Mouse (Mus musculus): ENCODE data around the gene Phykpl. TPM values are rescaled to one million over a fixed set of nuclear protein-coding genes. Genes with fewer than 3 reads are reported as not detected.

The Phykpl gene
- total RNA-seq, 2 experiments from 2014 or later = 20.9 to 24.6 TPM

DNA sequence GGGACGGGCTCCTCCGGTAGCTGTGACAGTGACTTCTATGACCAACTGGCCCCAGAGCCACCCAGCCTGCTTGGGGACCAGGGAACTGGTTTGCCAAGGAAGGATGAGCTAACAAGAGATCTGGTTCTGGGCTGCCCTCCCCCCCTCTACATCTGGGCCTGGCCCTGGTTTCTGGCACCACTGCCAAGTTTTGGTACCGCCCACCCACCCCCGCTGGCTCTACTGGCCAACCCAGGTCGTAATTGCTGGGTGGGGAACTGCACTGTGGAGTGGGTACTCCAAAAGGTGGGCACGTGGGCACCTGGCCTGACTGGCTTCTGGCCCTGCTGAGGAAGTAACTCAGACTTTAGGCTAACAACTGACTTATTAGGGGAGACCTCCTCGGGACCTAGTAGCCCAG is 56.2 kb downstream of the Phykpl start:
- no peak for DNase-seq (ENCODE audit: low spot score in 2 of 2)

DNA sequence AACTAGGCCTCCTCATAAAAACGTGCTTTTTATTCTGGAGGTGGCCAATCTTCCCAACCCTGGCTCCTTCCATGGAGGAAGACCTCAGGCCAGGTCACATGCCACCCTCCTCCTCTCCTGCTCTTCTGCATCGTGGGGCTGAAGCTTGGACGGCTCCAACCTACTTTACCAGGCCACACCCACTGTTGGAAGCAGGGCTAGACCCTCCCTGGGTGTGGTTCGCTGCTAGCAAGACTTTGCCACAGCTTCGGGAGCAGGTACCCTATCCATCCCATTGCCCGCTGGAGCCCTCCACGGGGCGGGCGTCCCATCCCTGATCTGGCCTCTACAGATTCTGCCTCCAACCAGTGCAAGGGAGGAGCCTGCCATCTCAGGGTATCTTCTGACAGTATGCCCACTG is 58.6 kb downstream of the Phykpl start:
- no peak for DNase-seq (ENCODE audit: low spot score in 2 of 2)

DNA sequence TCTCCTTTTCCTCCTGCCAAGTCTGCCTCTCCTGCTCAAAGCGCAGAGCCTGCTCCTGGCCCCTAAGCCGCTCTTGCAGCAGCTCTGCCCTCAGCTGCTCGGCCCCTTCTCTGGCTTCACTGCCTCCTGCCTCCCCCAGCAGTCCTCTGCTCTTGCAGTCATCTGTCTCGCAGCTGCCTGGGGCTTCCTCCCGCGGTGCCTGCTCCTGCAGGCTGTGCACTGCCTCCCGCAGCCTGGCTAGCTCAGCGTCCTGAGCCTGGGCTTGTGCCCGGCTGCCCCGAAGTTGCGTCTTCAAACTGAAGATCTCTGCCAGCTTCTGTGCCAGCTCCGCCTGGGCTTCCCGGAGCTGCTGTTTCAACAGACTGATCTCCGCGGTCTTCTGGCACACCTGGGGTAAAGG is 59.2 kb downstream of the Phykpl start:
- no peak for DNase-seq (ENCODE audit: low spot score in 2 of 2)

DNA sequence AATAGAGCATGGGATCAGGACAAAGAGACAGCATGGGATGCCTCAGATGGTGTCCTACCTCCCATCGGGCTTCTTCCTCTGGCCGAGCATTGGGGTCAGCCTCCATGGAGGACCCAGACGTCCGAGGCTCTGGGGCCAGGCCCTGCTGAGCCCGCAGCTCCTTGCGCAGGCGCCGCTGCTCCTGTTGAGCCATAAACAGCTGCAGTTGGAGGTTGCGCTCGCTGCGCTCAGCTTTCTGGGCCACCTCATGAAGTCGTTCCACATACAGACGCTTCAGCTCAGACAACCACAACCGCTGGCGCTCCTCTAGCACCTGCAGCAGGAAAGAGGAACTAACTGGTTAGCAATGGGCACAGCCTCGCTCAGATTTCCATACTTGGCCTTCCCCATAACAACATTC is 59.7 kb downstream of the Phykpl start:
- no peak for DNase-seq (ENCODE audit: low spot score in 2 of 2)

DNA sequence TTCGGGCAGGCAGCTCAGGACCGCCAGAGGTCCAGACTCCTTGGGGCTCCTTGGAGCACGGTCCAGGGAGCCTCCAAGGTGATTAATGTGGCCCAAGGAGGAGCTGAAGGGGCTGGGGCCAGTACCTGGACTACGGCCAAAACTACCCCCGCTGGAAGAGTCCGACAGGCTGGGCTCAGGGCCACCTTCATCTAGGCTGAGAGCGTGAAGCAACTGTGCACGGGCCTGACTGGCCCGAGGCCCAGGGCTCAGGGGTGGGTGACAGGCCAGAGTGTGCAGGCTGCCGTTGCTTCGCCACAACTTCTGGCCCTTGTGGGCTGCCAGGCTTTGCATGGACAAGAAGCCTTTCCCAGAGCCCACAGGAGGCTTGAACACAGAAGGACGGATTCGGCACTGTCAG is 60.7 kb downstream of the Phykpl start:
- no peak for DNase-seq (ENCODE audit: low spot score in 2 of 2)

DNA sequence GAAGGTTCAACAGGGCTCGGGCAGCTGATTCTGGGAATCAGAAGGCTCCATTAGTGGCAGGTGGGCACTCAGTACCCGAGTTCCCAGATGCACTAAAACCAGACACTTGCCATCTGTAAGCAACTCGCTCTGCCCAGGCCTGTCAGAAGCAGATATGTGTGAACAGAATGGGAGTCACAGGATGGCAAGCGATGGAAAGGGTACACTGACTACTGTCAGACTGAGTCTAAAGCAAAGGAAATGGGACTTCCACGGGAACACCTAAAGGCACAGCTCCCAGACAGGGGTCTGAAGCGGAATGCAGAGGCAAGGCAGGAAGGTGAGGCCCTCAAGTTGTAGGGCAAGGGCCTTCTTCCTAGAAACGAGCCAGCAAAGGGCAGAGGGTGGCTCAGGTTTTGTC is 61.7 kb downstream of the Phykpl start:
- no peak for DNase-seq (ENCODE audit: low spot score in 2 of 2)

DNA sequence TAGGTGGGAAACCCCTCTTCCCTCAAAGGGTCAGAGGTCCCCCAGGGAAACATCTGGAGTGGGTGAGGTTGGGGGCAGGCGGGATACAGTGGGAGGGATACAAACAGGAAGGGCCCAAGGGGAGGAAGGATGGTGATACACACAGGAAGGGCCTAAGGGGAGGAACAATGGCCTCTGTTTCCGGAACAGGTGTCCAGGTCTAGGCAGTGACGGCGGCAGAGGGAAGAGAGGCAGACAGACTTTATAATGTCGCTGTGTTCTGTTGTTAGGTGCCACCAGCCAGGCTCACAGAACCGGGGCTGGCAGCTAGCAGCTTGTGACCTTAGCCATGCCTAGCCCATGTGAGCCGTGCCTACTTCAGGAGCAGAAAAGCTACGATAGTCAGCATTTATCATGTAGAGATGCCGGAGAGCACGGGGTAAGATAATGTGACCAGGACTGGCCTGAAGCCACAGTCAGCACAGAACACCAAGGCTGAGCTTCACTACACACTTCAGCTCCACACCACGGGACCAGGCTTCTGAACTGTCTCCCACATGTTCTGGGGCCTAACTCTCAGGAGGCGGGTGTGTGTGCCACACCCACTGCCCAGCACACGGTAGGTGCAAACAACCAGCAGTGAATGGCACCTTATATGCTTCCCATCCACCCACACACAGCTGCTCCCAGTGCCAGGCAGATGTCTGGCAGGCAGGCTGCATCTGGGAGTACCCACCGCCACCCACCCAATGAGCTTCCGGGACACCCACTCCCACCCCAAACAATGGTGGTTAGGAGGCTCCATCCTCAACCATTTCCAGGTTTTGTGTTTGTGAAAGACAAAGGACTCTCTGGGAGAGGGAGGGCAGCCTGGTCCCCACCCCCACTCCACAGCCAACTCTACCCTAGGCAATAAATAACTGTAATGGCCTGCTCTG is 62.5 kb downstream of the Phykpl start:
- DNase-seq (ENCODE audit: low spot score in 2 of 2) = no peak

DNA sequence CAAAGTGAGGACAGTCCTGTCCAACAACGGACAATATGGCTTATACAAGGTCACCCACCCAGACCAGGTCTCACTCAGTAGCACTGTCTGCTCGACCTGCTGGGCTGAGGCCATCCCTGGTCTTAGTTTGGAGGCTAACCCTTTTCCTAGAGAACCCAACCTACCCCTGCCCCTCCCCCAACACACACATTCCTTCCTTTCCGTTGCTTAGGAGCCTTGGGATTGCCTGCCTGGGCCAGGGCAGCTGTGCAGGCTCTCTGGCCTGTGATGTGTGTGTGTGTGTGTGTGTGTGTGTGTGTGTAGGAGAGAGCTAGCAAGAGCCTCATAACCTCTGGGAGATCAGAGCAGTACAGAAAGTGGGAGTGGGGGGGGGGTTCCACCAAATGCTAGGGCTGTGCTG is 64.0 kb downstream of the Phykpl start:
- no peak for DNase-seq (ENCODE audit: low spot score in 2 of 2)

DNA sequence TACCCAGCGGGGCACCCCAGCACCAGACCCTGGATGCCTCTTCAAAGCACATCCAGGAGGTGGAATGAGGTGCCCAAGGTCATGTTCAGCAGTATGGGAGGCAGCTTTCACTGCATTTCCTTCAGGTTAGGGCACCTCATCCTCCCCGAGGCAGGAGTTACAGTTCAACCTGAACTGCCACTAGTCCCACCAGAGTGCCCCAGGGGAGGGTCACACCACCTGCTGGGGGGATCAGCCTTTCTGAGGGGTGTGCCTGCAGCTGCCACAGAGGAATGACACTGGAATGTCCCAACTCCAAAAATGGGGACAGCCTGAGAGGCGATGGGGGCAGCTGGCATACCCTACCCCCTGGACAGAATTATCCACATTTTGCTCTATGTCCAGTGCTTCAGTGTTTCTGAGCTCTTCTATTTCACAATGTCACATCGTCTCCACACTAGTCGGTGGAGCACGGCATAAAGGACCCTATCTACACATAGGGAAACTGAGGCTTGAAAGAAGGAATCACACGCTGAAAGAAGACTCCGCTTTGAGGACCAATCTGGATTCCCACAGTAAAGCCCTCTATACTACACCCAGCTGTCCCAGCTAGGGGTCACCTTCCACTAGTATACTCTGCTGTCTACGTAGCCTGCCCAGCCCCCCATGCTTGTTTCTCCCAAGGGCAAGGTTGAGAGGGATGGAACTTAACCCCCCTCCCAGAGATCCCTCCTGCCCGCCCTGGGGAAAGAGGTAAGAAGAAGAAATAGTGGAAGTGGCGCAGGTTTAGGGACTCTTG is 64.7 kb downstream of the Phykpl start:
- DNase-seq (ENCODE audit: low spot score in 2 of 2) = no peak

DNA sequence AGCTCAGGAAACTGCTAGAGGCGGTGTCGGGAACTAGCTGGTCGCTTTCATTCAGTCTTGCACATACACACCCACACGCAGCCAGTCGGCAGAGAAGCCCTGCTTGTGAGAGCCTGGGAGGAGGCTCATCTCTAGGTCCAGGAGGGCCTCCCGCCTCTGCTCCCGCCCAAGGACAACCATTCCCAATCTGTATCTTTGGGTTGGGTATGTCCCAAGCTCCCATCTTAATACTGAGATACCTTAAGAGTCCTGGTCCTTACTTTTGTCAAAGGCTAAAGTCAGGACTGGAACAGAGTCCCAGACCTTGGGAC is 65.3 kb downstream of the Phykpl start:
- DNase-seq (ENCODE audit: low spot score in 2 of 2) = no peak

DNA sequence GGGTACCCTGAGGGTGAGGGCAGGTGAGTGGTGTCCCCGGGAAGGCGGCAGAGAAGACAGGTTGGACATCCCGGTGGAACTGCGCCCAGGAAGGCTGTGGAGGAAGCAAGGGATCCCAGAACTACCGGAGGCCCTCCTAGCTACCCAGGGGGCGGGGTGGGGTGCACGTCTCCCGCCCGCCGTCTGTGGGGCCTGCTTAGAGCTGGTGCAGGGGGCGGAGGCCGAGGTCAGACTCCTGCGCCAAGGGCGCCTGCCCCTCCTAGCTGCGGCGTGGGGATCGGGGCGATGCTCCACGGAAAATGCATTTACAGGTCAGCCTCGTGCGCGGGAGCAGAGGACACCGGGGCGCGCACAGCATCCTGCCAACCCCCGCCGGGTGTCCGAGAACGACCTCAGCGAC is 65.7 kb downstream of the Phykpl start:
- DNase-seq (ENCODE audit: low spot score in 2 of 2) = no peak

DNA sequence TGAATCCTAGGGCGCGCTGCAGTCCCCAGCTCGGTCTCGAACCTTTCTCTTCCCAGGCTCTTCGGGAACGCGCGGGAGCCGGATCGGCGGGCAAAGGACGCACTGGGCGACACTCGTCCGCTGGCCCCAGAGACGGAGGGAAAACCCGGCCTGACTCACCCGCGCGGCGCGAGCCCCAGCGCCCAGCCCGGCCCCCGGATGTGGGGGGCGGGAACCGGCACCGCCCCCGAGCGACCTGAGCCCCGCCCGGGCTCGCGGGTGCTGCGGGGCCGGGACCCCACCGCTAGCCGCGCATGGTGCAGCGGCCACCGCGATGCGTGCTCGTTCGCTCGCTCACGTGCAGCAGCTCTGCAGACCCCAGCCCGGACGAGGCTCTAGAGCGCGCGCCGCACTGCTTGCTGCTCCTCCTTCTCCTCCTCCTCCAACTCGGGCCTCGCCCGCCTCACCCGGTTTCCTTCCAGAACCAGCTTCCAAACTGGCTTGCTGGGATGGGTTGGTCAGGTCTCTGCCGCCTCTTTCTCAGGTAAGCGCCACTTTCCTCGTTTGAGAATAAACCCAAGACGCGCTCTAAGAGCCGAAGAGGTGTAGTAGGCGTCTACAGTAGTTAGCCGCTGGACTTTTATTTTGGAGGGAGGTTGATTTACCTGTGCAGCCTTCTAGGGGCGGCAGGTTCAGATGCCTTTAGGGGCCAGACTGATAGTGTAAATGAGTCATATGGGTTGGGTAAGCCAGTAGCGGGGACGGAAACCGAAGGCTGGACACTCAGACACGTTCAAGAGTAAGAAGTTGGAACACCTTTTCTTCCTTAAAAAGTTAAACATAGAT is 66.3 kb downstream of the Phykpl start, which contains the start of the genes N4bp3 and D930048N14Rik:
TSS of gene N4bp3 (minus strand) at position 152 of the 825 bp plus-strand sequence.
TSS of gene D930048N14Rik (plus strand) at position 264 of the 825 bp plus-strand sequence.
- peak; percentile 85 to 86 for DNase-seq (ENCODE audit: low spot score in 2 of 2)

DNA sequence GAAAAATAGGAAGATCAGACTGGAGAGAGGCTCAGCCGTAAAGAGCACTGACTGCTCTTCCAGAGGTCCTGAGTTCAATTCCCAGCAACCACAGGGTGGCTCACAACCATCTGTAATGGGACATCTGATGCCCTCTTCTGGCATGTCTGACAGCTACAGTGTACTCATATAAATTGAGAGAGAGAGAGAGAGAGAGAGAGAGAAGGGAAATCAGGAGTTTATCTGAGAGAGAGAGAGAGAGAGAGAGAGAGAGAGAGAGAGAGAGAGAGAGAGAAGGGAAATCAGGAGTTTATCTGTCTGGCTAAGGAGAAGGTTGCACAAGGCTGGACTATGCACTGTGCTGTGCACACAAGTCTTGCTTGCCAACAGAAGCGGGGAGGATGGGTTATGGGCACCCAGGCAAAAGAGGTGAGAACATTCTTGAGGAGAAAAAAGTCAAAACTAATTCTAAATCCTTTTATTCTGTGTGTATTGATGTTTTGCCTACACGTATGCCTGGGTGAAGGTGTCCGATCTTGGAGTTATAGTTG is 68.4 kb downstream of the Phykpl start:
- DNase-seq (ENCODE audit: low spot score in 2 of 2) = no peak

DNA sequence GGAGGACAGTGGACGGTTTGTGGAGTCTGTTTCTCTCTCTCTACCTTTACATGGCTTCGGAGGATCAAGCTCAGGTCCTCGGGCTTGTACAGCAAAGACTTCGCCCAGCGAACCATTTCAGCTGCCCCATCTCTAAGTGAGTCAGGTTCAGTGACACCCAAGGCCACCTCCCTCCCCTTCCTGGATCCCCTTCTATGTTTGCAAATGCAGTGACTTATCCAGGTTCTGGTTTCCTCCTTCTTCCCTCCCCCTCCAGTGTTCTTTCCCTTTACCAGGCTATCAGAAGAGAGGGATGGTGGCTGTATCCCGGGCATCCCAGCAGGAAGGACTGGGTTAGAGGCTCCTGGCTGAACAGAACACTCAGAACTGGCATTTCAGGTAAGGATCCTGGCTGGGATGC is 69.2 kb downstream of the Phykpl start:
- DNase-seq (ENCODE audit: low spot score in 2 of 2) = no peak

Other genes starting within 250 kb of the Phykpl start
- 100 to 1,000 TPM; 254 to 336 TPM for gene Hnrnpab, start 22.1 kb downstream of the Phykpl start, total RNA-seq (2021)
- gene Nhp2, start 35.0 kb downstream of the Phykpl start, total RNA-seq (2021) = 10 to 100 TPM; 53.3 to 68.6 TPM
- gene Rmnd5b, start 51.1 kb downstream of the Phykpl start, total RNA-seq (2021) = 10 to 100 TPM; 30.0 to 47.2 TPM
- gene N4bp3, start 66.1 kb downstream of the Phykpl start, total RNA-seq (2021) = 1 to 10 TPM; 6.3 to 7.7 TPM
- gene D930048N14Rik, start 66.2 kb downstream of the Phykpl start, total RNA-seq (2021) = 1 to 10 TPM; 1.3 TPM
- 10 to 100 TPM; 45.2 to 57.2 TPM for gene 0610009B22Rik, start 104.1 kb downstream of the Phykpl start, total RNA-seq (2021)
- gene Sec24a, start 178.9 kb downstream of the Phykpl start, total RNA-seq (2021) = 10 to 100 TPM; 33.2 to 47.2 TPM
- gene Sar1b, start 178.9 kb downstream of the Phykpl start, total RNA-seq (2021) = 100 to 1,000 TPM; 109 to 110 TPM

Measured in adrenal gland, adult 18-20 months (tissue).